Mouse (Mus musculus): ENCODE measurements around the gene Sf3b1. TPM values are rescaled to one million over a fixed set of nuclear protein-coding genes. Genes with fewer than 3 reads are reported as not detected.
A peak's percentile ranks its signal among the peaks of the same experiment; 100 is the strongest.

Gene Sf3b1
- total and polyA plus RNA-seq, 3 experiments = 111 to 167 (median 118) TPM

GRCm38 (mm10) chr1:55053005-55053404 is 25.7 kb upstream of the Sf3b1 start:
- Histone ChIP-seq H3K9ac (ENCODE audit: control insufficient read depth, low read depth, low read length, poor library complexity, severe bottlenecking) (peak overlapping the region; percentile 93), H3K9me3 (replicated peaks; ENCODE audit: insufficient read depth, low read length) (no peaks in the 10 kb centered on the region), H3K4me3 (ENCODE audit: control insufficient read depth in 1 of 2, insufficient read depth in 1 of 2, low read depth in 2 of 2, low read length in 2 of 2) (peak overlapping the region; percentile 84 to 87), H3K27ac (ENCODE audit: control insufficient read depth, low read depth, low read length) (peak overlapping the region; percentile 63), H3K79me2 (ENCODE audit: control insufficient read depth, insufficient read depth, low read length, poor library complexity) (peaks cover 15% of the 10 kb centered on the region), H3K4me1 (ENCODE audit: control insufficient read depth in 1 of 2, insufficient read depth in 2 of 2, low read length in 2 of 2) (peaks cover 11 to 16% of the 10 kb centered on the region in 2 experiments), H3K36me3 (ENCODE audit: control insufficient read depth in 1 of 2, insufficient read depth in 2 of 2, low read length in 2 of 2) (peaks cover 0 to 29% of the 10 kb centered on the region in 2 experiments; a peak in 2 of 4 replicates), H3K27me3 (ENCODE audit: control insufficient read depth in 1 of 2, insufficient read depth in 2 of 2, low read length in 2 of 2) (no peaks in the 10 kb centered on the region)
- peak; percentile 65 for DNase-seq (ENCODE audit: low read depth, low spot score)
- TF ChIP-seq ZC3H11A (IDR thresholded peaks at IDR 0.05; ENCODE audit: low read depth, low read length) = no peak
- peak in 1 of 2 experiments; percentile 35; a peak in 3 of 4 replicates for TF ChIP-seq EP300 (IDR thresholded peaks at IDR 0.05; ENCODE audit: low read depth in 1 of 2, low read length in 2 of 2)
- peak; percentile 32; the same call in 1 of the 2 replicates for TF ChIP-seq SIN3A (IDR thresholded peaks at IDR 0.05; ENCODE audit: low read length)

DNA sequence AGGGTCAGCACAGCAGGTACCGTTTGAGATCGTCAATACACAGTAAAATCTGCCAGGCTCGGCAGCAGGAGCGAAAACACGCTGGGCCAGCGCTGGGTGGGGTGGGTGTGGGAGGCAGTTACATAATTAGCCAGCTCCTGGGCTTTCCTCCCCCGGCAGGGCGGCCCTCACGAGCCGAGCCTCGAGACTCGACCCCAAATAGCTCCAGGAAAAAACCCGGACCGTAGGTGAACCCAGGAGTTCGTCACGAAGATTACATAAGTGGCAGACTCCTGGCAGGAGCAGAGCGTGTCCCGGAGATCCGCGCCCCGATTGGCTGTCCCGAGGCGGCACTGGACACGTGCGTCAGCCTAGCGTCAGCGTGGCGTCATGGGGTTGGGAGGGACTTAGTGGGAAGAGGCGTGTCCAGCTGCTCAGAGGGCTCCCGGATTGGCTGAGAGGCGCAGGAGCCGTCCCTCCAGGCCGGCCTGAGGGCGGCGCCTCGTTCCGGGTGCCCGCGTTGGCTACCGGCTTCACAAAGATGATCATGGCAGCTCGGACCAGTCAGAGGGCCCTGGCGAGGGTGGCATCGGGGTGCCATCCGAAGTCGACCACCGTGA is 25.2 kb upstream of the Sf3b1 start, which contains the start of gene Coq10b:
TSS of gene Coq10b (plus strand) at position 416 of the 599 bp plus-strand sequence.
- Histone ChIP-seq H3K9me3 (replicated peaks; ENCODE audit: insufficient read depth, low read length) (no peaks in the 10 kb centered on the region), H3K27me3 (ENCODE audit: control insufficient read depth in 1 of 2, insufficient read depth in 2 of 2, low read length in 2 of 2) (no peaks in the 10 kb centered on the region), H3K9ac (ENCODE audit: control insufficient read depth, low read depth, low read length, poor library complexity, severe bottlenecking) (peak within 1 kb of the TSS; percentile 93), H3K4me3 (ENCODE audit: control insufficient read depth in 1 of 2, insufficient read depth in 1 of 2, low read depth in 2 of 2, low read length in 2 of 2) (peak within 1 kb of the TSS; percentile 86 to 87), H3K79me2 (ENCODE audit: control insufficient read depth, insufficient read depth, low read length, poor library complexity) (peaks cover 15% of the 10 kb centered on the region), H3K36me3 (ENCODE audit: control insufficient read depth in 1 of 2, insufficient read depth in 2 of 2, low read length in 2 of 2) (peaks cover 0 to 27% of the 10 kb centered on the region in 2 experiments; a peak in 2 of 4 replicates), H3K27ac (ENCODE audit: control insufficient read depth, low read depth, low read length) (peak within 1 kb of the TSS; percentile 63), H3K4me1 (ENCODE audit: control insufficient read depth in 1 of 2, insufficient read depth in 2 of 2, low read length in 2 of 2) (peaks cover 11 to 16% of the 10 kb centered on the region in 2 experiments)
- DNase-seq (ENCODE audit: low read depth, low spot score) = peak; percentile 97
- peak; percentile 58; the same call in 1 of the 2 replicates for TF ChIP-seq POLR2AphosphoS2 (IDR thresholded peaks at IDR 0.05; ENCODE audit: low read length)
- no peak for TF ChIP-seq MAZ (IDR thresholded peaks at IDR 0.05; ENCODE audit: low read depth, low read length)
- no peak for TF ChIP-seq MEF2A (IDR thresholded peaks at IDR 0.05; ENCODE audit: extremely low read depth, insufficient replicate concordance, low read depth, low read length, poor library complexity, severe bottlenecking)
- peak; percentile 97 for TF ChIP-seq MAX (IDR thresholded peaks at IDR 0.05; ENCODE audit: low read length)
- peak; percentile 65 for TF ChIP-seq HCFC1 (IDR thresholded peaks at IDR 0.05; ENCODE audit: low read depth, low read length)
- no peak for TF ChIP-seq RCOR1 (IDR thresholded peaks at IDR 0.05; ENCODE audit: low read depth, low read length)
- TF ChIP-seq CHD2 (IDR thresholded peaks at IDR 0.05; ENCODE audit: low read length) = no peak
- TF ChIP-seq MYB (IDR thresholded peaks at IDR 0.05; ENCODE audit: low read depth, low read length) = no peak
- no peak for TF ChIP-seq E2F4 (IDR thresholded peaks at IDR 0.05; ENCODE audit: borderline replicate concordance, low read depth, low read length)
- peak; percentile 52; the same call in 1 of the 2 replicates for TF ChIP-seq NRF1 (IDR thresholded peaks at IDR 0.05; ENCODE audit: insufficient read depth, low read depth, low read length, poor library complexity, severe bottlenecking)
- no peak for TF ChIP-seq CHD1 (IDR thresholded peaks at IDR 0.05; ENCODE audit: low read depth, low read length)
- peak; percentile 90 for TF ChIP-seq USF1 (IDR thresholded peaks at IDR 0.05; ENCODE audit: low read depth, low read length)
- TF ChIP-seq SIN3A (IDR thresholded peaks at IDR 0.05; ENCODE audit: low read length) = peak; percentile 2; the same call in 1 of the 2 replicates
- no peak for TF ChIP-seq CTCF (IDR thresholded peaks at IDR 0.05 in 2 of 3, conservative IDR thresholded peaks at IDR 0.05 in 1 of 3; ENCODE audit: control insufficient read depth in 1 of 3, insufficient read depth in 1 of 3, low read depth in 2 of 3, low read length in 3 of 3, poor library complexity in 1 of 3, severe bottlenecking in 1 of 3)
- no peak for TF ChIP-seq UBTF (IDR thresholded peaks at IDR 0.05; ENCODE audit: borderline replicate concordance, insufficient read depth, low read depth, low read length)
- peak; percentile 50; the same call in 1 of the 2 replicates for TF ChIP-seq TBP (IDR thresholded peaks at IDR 0.05; ENCODE audit: low read depth, low read length)
- TF ChIP-seq KAT2A (conservative IDR thresholded peaks at IDR 0.05; ENCODE audit: low read depth, low read length) = no peak
- no peak for TF ChIP-seq ZC3H11A (IDR thresholded peaks at IDR 0.05; ENCODE audit: low read depth, low read length)
- no peak for TF ChIP-seq ZMIZ1 (IDR thresholded peaks at IDR 0.05; ENCODE audit: low read depth, low read length)
- 0 out of 4 replicates have a peak, but pooled peaks of 1 of the 2 experiments have one; percentile 36 for TF ChIP-seq USF2 (IDR thresholded peaks at IDR 0.05; ENCODE audit: borderline replicate concordance in 1 of 2, insufficient read depth in 1 of 2, low read depth in 1 of 2, low read length in 2 of 2)
- TF ChIP-seq GATA1 (IDR thresholded peaks at IDR 0.05; ENCODE audit: low read depth, low read length) = no peak
- TF ChIP-seq POLR2A (IDR thresholded peaks at IDR 0.05; ENCODE audit: control insufficient read depth in 1 of 2, insufficient read depth in 1 of 2, low read depth in 1 of 2, low read length in 2 of 2, poor library complexity in 1 of 2) = peak; percentile 36 to 84; a peak in 3 of 4 replicates
- TF ChIP-seq ZNF384 (IDR thresholded peaks at IDR 0.05; ENCODE audit: low read depth, low read length) = no peak
- TF ChIP-seq MAFK (IDR thresholded peaks at IDR 0.05; ENCODE audit: borderline replicate concordance, low read depth, low read length) = no peak
- no peak for TF ChIP-seq RAD21 (IDR thresholded peaks at IDR 0.05; ENCODE audit: low read depth, low read length)
- TF ChIP-seq POLR2AphosphoS5 (IDR thresholded peaks at IDR 0.05; ENCODE audit: borderline replicate concordance, low read depth, low read length) = no peak
- no peak for TF ChIP-seq SMC3 (IDR thresholded peaks at IDR 0.05; ENCODE audit: low read depth, low read length)
- TF ChIP-seq TCF12 (IDR thresholded peaks at IDR 0.05; ENCODE audit: low read depth, low read length) = no peak; the same call in 1 of the 2 replicates

Measured in MEL (cell line).